Mouse (Mus musculus) megakaryocyte, embryonic 14.5 days (primary cell): Measurements from ENCODE around the gene Ifi206.

Source experiments
- FLI1 ChIP-seq: IDR thresholded peaks from 2 replicates; pipeline ENCODE4 v1.6.1; 2012; ENCODE audit warnings: low read length, inconsistent platforms, mixed read lengths
- GATA1 ChIP-seq: IDR thresholded peaks from 3 replicates; pipeline ENCODE4 v1.6.1; 2012; ENCODE audit warnings: mixed read lengths, low read length, inconsistent platforms, borderline replicate concordance

GRCm38 (mm10) chr1:173437161-173437953 is 53.5 kb downstream of the Ifi206 start:
- TF ChIP-seq GATA1 (no peak), FLI1 (no peak)
